Mouse (Mus musculus) liver, embryonic 14.5 days (tissue): ENCODE results near the gene Tmem74b. TPM values are rescaled to one million over a fixed set of nuclear protein-coding genes. Genes with fewer than 3 reads are reported as not detected.

Experiments
- ATAC-seq: fragments of 200-750 bp; cut with Nextera tagmentation; 2 replicates; pipeline ENCODE4 v1.8.0; 2017; ENCODE audit warnings: moderate number of reproducible peaks, mild to moderate bottlenecking, moderate library complexity; ENCODE audit not compliant: insufficient read depth
- DNase-seq, 3 experiments: peaks; one replicate each; pipeline ENCODE4 v3.0.0-alpha.2; 2012 to 2013; ENCODE audit warnings: low read depth in 3 of 3, low spot score in 3 of 3
- H3K27ac ChIP-seq: fragments of 300-500 bp; sonication (generic); 2 replicates; pipeline ENCODE4 v1.5.1; 2014; ENCODE audit warnings: moderate library complexity, mild to moderate bottlenecking, control low read depth, inconsistent platforms
- H3K27me3 ChIP-seq: fragments of 300-500 bp; sonication (generic); 2 replicates; pipeline ENCODE4 v1.6.1; 2014; ENCODE audit warnings: mild to moderate bottlenecking, low read length, moderate library complexity; ENCODE audit not compliant: control insufficient read depth, insufficient read depth
- H3K36me3 ChIP-seq: fragments of 300-500 bp; sonication (generic); replicated peaks from 2 replicates; pipeline ENCODE4 v1.6.1; 2014; ENCODE audit warnings: low read depth; ENCODE audit not compliant: control insufficient read depth, insufficient read depth
- H3K4me1 ChIP-seq, 2 experiments: fragments of 200-500 bp in 1 of 2; fragments of 300-500 bp in 1 of 2; sonication (generic) in 1 of 2; replicated peaks; 2 replicates each; pipeline ENCODE4 v1.6.1; 2012 to 2014; ENCODE audit warnings: antibody characterized with exemption in 1 of 2, inconsistent platforms in 1 of 2, low read length in 1 of 2; ENCODE audit not compliant: control insufficient read depth in 2 of 2, insufficient read depth in 2 of 2
- H3K4me2 ChIP-seq: fragments of 300-500 bp; sonication (generic); 2 replicates; pipeline ENCODE4 v1.6.1; 2014; ENCODE audit warnings: low read depth, mild to moderate bottlenecking, control low read depth, moderate library complexity
- H3K4me3 ChIP-seq, 2 experiments: fragments of 200-500 bp in 1 of 2; fragments of 300-500 bp in 1 of 2; sonication (generic) in 1 of 2; 2 replicates each; pipeline ENCODE4 v1.5.1; 2012 to 2014; ENCODE audit warnings: low read depth in 2 of 2, low read length in 2 of 2, mild to moderate bottlenecking in 2 of 2, control low read depth in 1 of 2, inconsistent platforms in 1 of 2, moderate library complexity in 1 of 2; ENCODE audit not compliant: insufficient read depth in 1 of 2
- H3K9ac ChIP-seq: fragments of 300-500 bp; sonication (generic); replicated peaks from 2 replicates; pipeline ENCODE4 v1.6.1; 2014; ENCODE audit warnings: mild to moderate bottlenecking, control low read depth, moderate library complexity
- H3K9me3 ChIP-seq: fragments of 300-500 bp; sonication (generic); 2 replicates; pipeline ENCODE4 v1.6.1; 2016; ENCODE audit warnings: low read length, mixed read lengths; ENCODE audit not compliant: control insufficient read depth
- CTCF ChIP-seq: IDR thresholded peaks from 2 replicates; pipeline ENCODE4 v1.5.1; 2016; ENCODE audit warnings: antibody characterized with exemption, low read depth, control low read depth
- EP300 ChIP-seq: IDR thresholded peaks from 2 replicates; pipeline ENCODE4 v1.6.1; 2016; ENCODE audit warnings: antibody characterized with exemption, low read depth
- WGBS: fragments of 180-500 bp; shearing (Covaris S2); extraction: QIAGEN DNeasy Blood & Tissue Kit; methylation state at CpG from one replicate; pipeline ENCODE4 v1.1.7; 2014; ENCODE audit not compliant: insufficient replicate concordance; 5-methylcytosine and 5-hydroxymethylcytosine counted together
- polyA plus RNA-seq, 2 experiments: library from polyadenylated mRNA; depleted of rRNA in 1 of 2; stranded (reverse) in 1 of 2; unstranded in 1 of 2; fragments of >200 nt; fragmentation: Nextera tagmentation in 1 of 2; extraction: Ambion mirVana in 1 of 2; gene quantifications; 2 replicates each; pipeline versions ENCODE4 v1.2.1 to v1.2.3; 2012 to 2014

Gene Tmem74b
- polyA plus RNA-seq (2012; rRNA removed) (0.02 TPM in 1 of 2 replicates, not detected in the other), polyA plus RNA-seq (2014; fragmentation: Nextera tagmentation; extraction: Ambion mirVana) (0.06 TPM in 1 of 2 replicates, not detected in the other)

GRCm38 (mm10) chr2:151701231-151702145, at the start of gene Tmem74b:
TSS of gene Tmem74b (plus strand) at chr2:151702008.
- DNase-seq, result no peak
- H3K27ac ChIP-seq, result no peak within 1 kb of the TSS

GRCm38 (mm10) chr2:151652053-151652452, 49.8 kb upstream of the Tmem74b start:
- Histone ChIP-seq H3K36me3 (no peaks in the 10 kb centered on the region), H3K9me3 (no peaks in the 10 kb centered on the region), H3K27ac (no peak overlapping the region), H3K4me2 (no peak overlapping the region), H3K4me3 (no peak overlapping the region), H3K27me3 (no peaks in the 10 kb centered on the region), H3K9ac (no peak overlapping the region), H3K4me1 (no peaks in the 10 kb centered on the region)
- no peak for ATAC-seq
- 12% methylated on average over 1 of the region's 1 CpGs for WGBS
- no peak for TF ChIP-seq EP300
- no peak for TF ChIP-seq CTCF
- DNase-seq, result no peak

More at GRCm38 (mm10) chr2:151701231-151702145, at the start of gene Tmem74b:
- Histone ChIP-seq H3K4me1 (no peaks in the 10 kb centered on the region), H3K9me3 (no peaks in the 10 kb centered on the region), H3K4me3 (peak within 1 kb of the TSS in 1 of 2 experiments; percentile 42; a peak in 2 of 4 replicates), H3K9ac (no peak within 1 kb of the TSS), H3K27me3 (peaks cover 46% of the 10 kb centered on the region), H3K36me3 (no peaks in the 10 kb centered on the region), H3K4me2 (peak within 1 kb of the TSS; percentile 59)
- TF ChIP-seq EP300 (no peak), CTCF (no peak)
- no peak for ATAC-seq
- 4% methylated on average over 25 of the region's 25 CpGs for WGBS

- H3K4me2 ChIP-seq, result no peak within 1 kb of the TSS
- H3K27me3 ChIP-seq, result no peaks in the 10 kb centered on the region
- WGBS, result 41% methylated on average over 3 of the region's 3 CpGs
- TF ChIP-seq CTCF (no peak), EP300 (no peak)
- no peaks in the 10 kb centered on the region for H3K36me3 ChIP-seq
- no peaks in the 10 kb centered on the region for H3K9me3 ChIP-seq
- DNase-seq (no peak), ATAC-seq (no peak)
- no peaks in the 10 kb centered on the region for H3K4me1 ChIP-seq
- H3K27ac ChIP-seq, result no peak within 1 kb of the TSS
- H3K9ac ChIP-seq, result no peak within 1 kb of the TSS
- H3K4me3 ChIP-seq, result no peak within 1 kb of the TSS
These were observed 33.4 kb upstream of the Tmem74b start, which contains the start of gene Rad21l for GRCm38 (mm10) chr2:151668433-151668832. TSS of gene Rad21l (minus strand) at chr2:151668533.

GRCm38 (mm10) chr2:151670026-151670967, 31.5 kb upstream of the Tmem74b start:
- DNase-seq (peak in 1 of 3 experiments; percentile 2), ATAC-seq (peak; percentile 64)
- no peaks in the 10 kb centered on the region for H3K4me1 ChIP-seq
- no peaks in the 10 kb centered on the region for H3K36me3 ChIP-seq
- no peak overlapping the region for H3K4me3 ChIP-seq
- H3K4me2 ChIP-seq, result no peak overlapping the region
- TF ChIP-seq CTCF (no peak), EP300 (no peak)
- H3K27me3 ChIP-seq, result no peaks in the 10 kb centered on the region
- no peak overlapping the region for H3K9ac ChIP-seq
- H3K27ac ChIP-seq, result no peak overlapping the region
- no peaks in the 10 kb centered on the region for H3K9me3 ChIP-seq
- 39% methylated on average over 48 of the region's 48 CpGs for WGBS
